Mouse (Mus musculus) lung, postnatal 0 days (tissue): ENCODE data around the gene Klf12.

Experiments
- CTCF ChIP-seq: IDR thresholded peaks from 2 replicates; pipeline ENCODE4 v1.5.1; 2016; ENCODE audit warnings: antibody characterized with exemption, mild to moderate bottlenecking
- EP300 ChIP-seq: IDR thresholded peaks from 2 replicates; pipeline ENCODE4 v1.6.1; 2016; ENCODE audit warnings: antibody characterized with exemption, mild to moderate bottlenecking, control low read depth

DNA sequence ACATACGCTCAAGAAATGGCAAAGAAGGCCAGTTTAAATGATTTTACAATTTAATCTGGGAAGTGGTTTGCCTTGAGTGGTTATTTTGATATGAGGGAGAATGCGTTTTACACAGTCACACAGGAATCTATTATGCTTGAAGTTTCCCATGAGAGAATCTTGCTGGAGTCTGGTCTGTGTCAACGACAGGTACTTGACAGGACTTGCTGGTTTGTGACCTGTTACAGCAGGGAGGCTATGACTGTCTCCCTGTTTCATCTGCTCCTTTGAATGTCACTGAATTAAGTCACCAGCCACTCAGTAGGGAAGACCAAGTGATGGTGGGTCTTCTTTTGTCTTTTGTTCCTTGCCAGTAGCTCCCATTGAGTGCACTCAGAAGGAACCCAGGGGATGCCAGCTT lies 385.6 kb downstream of the Klf12 start:
- no peak for TF ChIP-seq CTCF
- TF ChIP-seq EP300: no peak
